7 mouse cellular contexts compared by ENCODE assay signal in the genomic region with DNA sequence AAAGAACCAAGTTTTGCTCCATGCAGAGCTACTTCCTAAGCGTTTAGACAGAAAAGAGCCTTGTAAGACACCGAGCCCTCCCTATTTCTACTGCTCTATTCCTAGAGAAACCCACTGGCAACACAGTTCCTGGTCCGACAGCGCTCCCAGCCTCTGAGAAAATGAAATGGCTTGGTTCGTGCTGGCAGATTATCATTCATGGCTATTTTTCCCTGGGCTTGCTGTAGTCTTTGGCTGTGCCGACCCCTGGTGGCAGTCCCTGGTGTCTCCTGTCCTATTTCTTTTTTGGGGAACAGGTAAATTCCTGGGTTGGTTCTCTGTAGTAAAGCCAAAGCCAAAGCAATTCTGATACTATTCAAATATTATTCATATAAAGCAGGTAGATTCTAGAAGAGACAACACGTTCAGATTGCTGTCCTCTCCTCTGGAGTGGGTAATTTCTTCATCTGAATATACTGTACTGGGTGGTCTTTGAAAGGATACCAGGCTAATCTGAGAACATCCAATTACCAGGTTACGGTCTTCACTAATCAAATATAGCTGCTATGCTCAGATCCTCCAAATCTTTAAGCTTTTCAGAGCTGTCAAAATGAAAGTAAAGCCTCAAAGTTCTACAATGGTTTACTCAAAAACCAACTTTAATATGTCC.
DNase-seq lines count a peak whose midpoint lies in the region; ATAC-seq lines count a peak whose summit lies in the region.

No protein-coding gene starts in this region.

- peak; percentile 79 to 93 for DNase-seq in adrenal gland, adult (ENCODE audit: inconsistent age in 2 of 2, low spot score in 1 of 2)
- DNase-seq in gastrocnemius, postnatal 10 days = peak; percentile 68
- peak; percentile 64 for DNase-seq in hindlimb bud, embryonic 11.5 days (ENCODE audit: extremely low spot score, low read depth, low spot score)
- DNase-seq in left cerebral cortex, adult 18-20 months (ENCODE audit: low spot score in 2 of 2) = peak; percentile 40 to 43
- DNase-seq in lung, postnatal 4 days = peak; percentile 79 to 80
- peak; percentile 33 for DNase-seq in right cerebral cortex, postnatal 25 days

- ATAC-seq in common myeloid progenitor, adult 5-6 weeks (replicated peaks; ENCODE audit: low read depth, poor library complexity, severe bottlenecking) = peak; percentile 98

Comparison
In these comparisons a context has a peak if more than half of its experiments do, and no peak if none do; other contexts are left out.
1. Peak in every context shown above with its lines: DNase-seq and ATAC-seq.
2. DNase-seq: peak in every context shown above with its lines; median percentile 86 in adrenal gland, adult; 80 in lung, postnatal 4 days; 68 in gastrocnemius, postnatal 10 days; 64 in hindlimb bud, embryonic 11.5 days; 42 in left cerebral cortex, adult 18-20 months; 33 in right cerebral cortex, postnatal 25 days.